Mouse (Mus musculus) embryonic facial prominence, embryonic 11.5 days (tissue): Measurements from ENCODE around the gene Ccdc120. TPM values are rescaled to one million over a fixed set of nuclear protein-coding genes. Genes with fewer than 3 reads are reported as not detected.

Experiments used
- ATAC-seq: fragments of 200-750 bp; cut with Nextera tagmentation; replicated peaks from 2 replicates; pipeline ENCODE4 v1.8.0; 2017; ENCODE audit warnings: low read depth; ENCODE audit not compliant: insufficient number of reproducible peaks, low FRiP score, low TSS enrichment
- DNase-seq: peaks from one replicate; pipeline ENCODE4 v3.0.0-alpha.2; 2015; ENCODE audit warnings: low spot score
- H3K27ac ChIP-seq: fragments of 300-500 bp; sonication (generic); replicated peaks from 2 replicates; pipeline ENCODE4 v1.5.1; 2014; ENCODE audit warnings: mild to moderate bottlenecking, low read depth, low read length, control low read depth
- H3K27me3 ChIP-seq: fragments of 300-500 bp; sonication (generic); 2 replicates; pipeline ENCODE4 v1.6.1; 2014; ENCODE audit warnings: mild to moderate bottlenecking, low read length, moderate library complexity, mixed read lengths; ENCODE audit not compliant: control insufficient read depth, insufficient read depth
- H3K36me3 ChIP-seq: fragments of 300-500 bp; sonication (generic); replicated peaks from 2 replicates; pipeline ENCODE4 v1.6.1; 2014; ENCODE audit warnings: low read depth, mild to moderate bottlenecking, low read length, moderate library complexity, mixed read lengths; ENCODE audit not compliant: control insufficient read depth, insufficient read depth
- H3K4me1 ChIP-seq: fragments of 300-500 bp; sonication (generic); 2 replicates; pipeline ENCODE4 v1.6.1; 2014; ENCODE audit warnings: low read length, mixed read lengths; ENCODE audit not compliant: control insufficient read depth, insufficient read depth
- H3K4me2 ChIP-seq: fragments of 300-500 bp; sonication (generic); 2 replicates; pipeline ENCODE4 v1.6.1; 2014; ENCODE audit warnings: low read depth, mild to moderate bottlenecking, control low read depth, low read length, moderate library complexity
- H3K4me3 ChIP-seq: fragments of 300-500 bp; sonication (generic); 2 replicates; pipeline ENCODE4 v1.5.1; 2014; ENCODE audit warnings: low read depth, low read length, control low read depth
- H3K9ac ChIP-seq: fragments of 300-500 bp; sonication (generic); replicated peaks from 2 replicates; pipeline ENCODE4 v1.6.1; 2014; ENCODE audit warnings: mild to moderate bottlenecking, control low read depth, low read length
- H3K9me3 ChIP-seq: fragments of 300-500 bp; sonication (generic); replicated peaks from 2 replicates; pipeline ENCODE4 v1.6.1; 2016; ENCODE audit warnings: mild to moderate bottlenecking, low read length, inconsistent platforms, mixed read lengths; ENCODE audit not compliant: control insufficient read depth
- WGBS: fragments of 180-500 bp; shearing (Covaris S2); extraction: QIAGEN DNeasy Blood & Tissue Kit; methylation state at CpG from one replicate; pipeline ENCODE4 v1.1.7; 2014; 5-methylcytosine and 5-hydroxymethylcytosine counted together
- polyA plus RNA-seq: library from polyadenylated mRNA; unstranded; fragments of >200 nt; fragmentation: Nextera tagmentation; extraction: Ambion mirVana; gene quantifications from 2 replicates; pipeline ENCODE4 v1.2.1, GENCODE M21; 2014

The Ccdc120 gene
- polyA plus RNA-seq, 1 experiment from 2014 or later, result 14.5 TPM

- Histone ChIP-seq H3K9ac (no peak overlapping the region), H3K36me3 (no peaks in the 10 kb centered on the region), H3K27ac (no peak overlapping the region), H3K4me2 (no peak overlapping the region), H3K4me1 (no peaks in the 10 kb centered on the region), H3K9me3 (no peaks in the 10 kb centered on the region), H3K4me3 (no peak overlapping the region), H3K27me3 (no peaks in the 10 kb centered on the region)
- no peak for ATAC-seq
- DNase-seq, result no peak
- WGBS, result 75% methylated on average over 7 of the region's 7 CpGs
Observed at GRCm38 (mm10) chrX:7778450-7779244, 27.9 kb upstream of the Ccdc120 start.

- Histone ChIP-seq H3K36me3 (no peaks in the 10 kb centered on the region), H3K4me3 (no peak overlapping the region), H3K27me3 (no peaks in the 10 kb centered on the region), H3K9ac (no peak overlapping the region), H3K27ac (no peak overlapping the region), H3K4me1 (no peaks in the 10 kb centered on the region), H3K9me3 (no peaks in the 10 kb centered on the region), H3K4me2 (no peak overlapping the region)
- 48% methylated on average over 8 of the region's 8 CpGs for WGBS
- peak; percentile 83; the same call in 1 of the 2 replicates for ATAC-seq
- peak; percentile 63 for DNase-seq
Observed at GRCm38 (mm10) chrX:7776329-7777082, 25.8 kb upstream of the Ccdc120 start.

GRCm38 (mm10) chrX:7775501-7776205, 24.9 kb upstream of the Ccdc120 start:
- no peaks in the 10 kb centered on the region for H3K27me3 ChIP-seq
- no peak overlapping the region for H3K27ac ChIP-seq
- H3K4me1 ChIP-seq, result no peaks in the 10 kb centered on the region
- no peaks in the 10 kb centered on the region for H3K36me3 ChIP-seq
- no peaks in the 10 kb centered on the region for H3K9me3 ChIP-seq
- no peak overlapping the region for H3K9ac ChIP-seq
- ATAC-seq (no peak), DNase-seq (no peak)
- H3K4me2 ChIP-seq, result no peak overlapping the region
- 75% methylated on average over 9 of the region's 9 CpGs for WGBS
- H3K4me3 ChIP-seq, result no peak overlapping the region

DNA sequence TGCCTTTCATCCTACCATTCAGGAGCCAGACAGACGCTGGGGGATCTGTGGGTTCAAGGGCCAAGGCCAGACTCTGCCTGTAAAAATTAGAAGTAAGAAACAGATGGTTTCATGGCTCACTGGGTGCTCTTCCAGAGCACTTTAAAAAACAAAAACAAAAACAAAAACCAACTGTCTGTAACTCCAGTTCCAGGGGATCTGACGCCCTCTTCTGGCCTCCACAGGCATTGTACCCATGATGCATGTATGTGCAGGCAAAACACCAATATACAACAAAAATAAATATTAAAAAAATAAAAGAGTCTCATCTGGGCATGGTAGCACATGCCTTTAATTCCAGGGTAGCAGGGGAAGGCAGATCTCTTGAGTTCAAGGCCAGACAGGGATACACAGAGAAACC, 22.1 kb upstream of the Ccdc120 start:
- Histone ChIP-seq H3K36me3 (no peaks in the 10 kb centered on the region; the same call in 1 of the 2 replicates), H3K27me3 (no peaks in the 10 kb centered on the region)
- WGBS, result 60% methylated on average over 2 of the region's 2 CpGs

GRCm38 (mm10) chrX:7769302-7770017, 18.8 kb upstream of the Ccdc120 start:
- Histone ChIP-seq H3K27me3 (no peaks in the 10 kb centered on the region), H3K27ac (no peak overlapping the region), H3K4me2 (no peak overlapping the region), H3K4me1 (no peaks in the 10 kb centered on the region), H3K9ac (no peak overlapping the region), H3K4me3 (no peak overlapping the region), H3K9me3 (no peaks in the 10 kb centered on the region), H3K36me3 (no peaks in the 10 kb centered on the region; the same call in 1 of the 2 replicates)
- DNase-seq (no peak), ATAC-seq (no peak)
- WGBS, result 93% methylated on average over 7 of the region's 7 CpGs

More for the DNA sequence above, 22.1 kb upstream of the Ccdc120 start:
- ATAC-seq (no peak), DNase-seq (no peak)
- no peak overlapping the region for H3K4me3 ChIP-seq
- H3K4me2 ChIP-seq, result no peak overlapping the region
- H3K4me1 ChIP-seq, result no peaks in the 10 kb centered on the region
- H3K27ac ChIP-seq, result no peak overlapping the region
- H3K9me3 ChIP-seq, result no peaks in the 10 kb centered on the region
- no peak overlapping the region for H3K9ac ChIP-seq

DNA sequence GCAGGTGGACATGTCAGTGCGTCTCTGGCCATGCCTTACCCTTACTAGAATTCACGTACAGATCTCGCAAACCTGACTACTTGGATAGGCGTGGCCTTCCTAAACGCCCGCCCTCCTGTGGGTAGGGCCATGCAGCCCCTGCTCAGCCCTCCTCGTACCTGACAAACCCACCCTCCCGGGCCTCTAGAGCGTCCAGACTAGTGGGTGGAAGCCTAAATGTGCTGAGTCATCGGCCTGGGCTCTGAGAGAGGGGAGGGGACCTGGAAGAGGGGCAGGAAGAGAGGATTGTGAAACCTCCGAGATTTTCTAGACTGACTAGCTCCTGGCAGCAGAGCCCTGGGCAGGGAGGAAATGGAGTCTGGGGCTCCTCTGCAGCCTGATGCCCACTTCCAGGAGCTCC, 15.1 kb upstream of the Ccdc120 start:
- Histone ChIP-seq H3K36me3 (no peaks in the 10 kb centered on the region; the same call in 1 of the 2 replicates), H3K4me1 (no peaks in the 10 kb centered on the region), H3K9me3 (no peaks in the 10 kb centered on the region), H3K27me3 (no peaks in the 10 kb centered on the region), H3K4me2 (peak overlapping the region; percentile 65; the same call in 1 of the 2 replicates), H3K4me3 (0 out of 2 replicates have a peak overlapping the region, but pooled peaks have one; percentile 10), H3K27ac (no peak overlapping the region), H3K9ac (no peak overlapping the region)
- WGBS, result 18% methylated on average over 11 of the region's 11 CpGs
- peak; percentile 48 for DNase-seq
- ATAC-seq, result 0 out of 2 replicates have a peak, but pooled peaks have one; percentile 2

DNA sequence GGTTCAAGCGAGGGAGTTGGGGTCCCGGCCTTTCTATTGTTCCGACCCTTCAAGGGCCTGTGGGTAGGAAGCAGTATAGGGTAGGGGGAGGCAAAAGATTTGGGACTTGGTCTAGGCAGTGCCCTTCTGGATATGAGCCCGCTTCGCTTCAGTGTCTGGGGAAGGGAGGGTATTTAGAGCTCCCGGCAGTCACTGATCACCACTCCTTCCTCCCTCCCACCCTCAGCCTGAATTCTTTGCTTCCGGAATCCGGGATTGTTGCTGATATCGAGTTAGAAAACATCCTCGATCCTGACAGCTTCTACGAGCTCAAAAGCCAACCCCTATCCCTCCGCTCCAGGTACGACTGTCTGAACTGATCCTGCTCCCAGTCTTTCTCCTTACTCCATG, 14.6 kb upstream of the Ccdc120 start:
- Histone ChIP-seq H3K4me3 (0 out of 2 replicates have a peak overlapping the region, but pooled peaks have one; percentile 10), H3K27me3 (no peaks in the 10 kb centered on the region)

More for the DNA sequence above, 14.6 kb upstream of the Ccdc120 start:
- no peaks in the 10 kb centered on the region for H3K4me1 ChIP-seq
- no peak overlapping the region for H3K9ac ChIP-seq
- H3K9me3 ChIP-seq, result no peaks in the 10 kb centered on the region
- no peaks in the 10 kb centered on the region; the same call in 1 of the 2 replicates for H3K36me3 ChIP-seq
- no peak overlapping the region for H3K27ac ChIP-seq
- DNase-seq, result no peak
- ATAC-seq, result no peak
- 17% methylated on average over 12 of the region's 13 CpGs for WGBS
- H3K4me2 ChIP-seq, result peak overlapping the region; percentile 65
